Mouse (Mus musculus) CD8-positive naive resting alpha-beta T cell, adult 2 months (primary cell): ENCODE measurements around the gene Tmem171.

Experiments used
- DNase-seq, 2 experiments: peaks; one replicate each; pipeline ENCODE4 v3.0.0; 2022; ENCODE audit warnings: low read depth in 2 of 2, low spot score in 2 of 2

Tmem171 gene

DNA sequence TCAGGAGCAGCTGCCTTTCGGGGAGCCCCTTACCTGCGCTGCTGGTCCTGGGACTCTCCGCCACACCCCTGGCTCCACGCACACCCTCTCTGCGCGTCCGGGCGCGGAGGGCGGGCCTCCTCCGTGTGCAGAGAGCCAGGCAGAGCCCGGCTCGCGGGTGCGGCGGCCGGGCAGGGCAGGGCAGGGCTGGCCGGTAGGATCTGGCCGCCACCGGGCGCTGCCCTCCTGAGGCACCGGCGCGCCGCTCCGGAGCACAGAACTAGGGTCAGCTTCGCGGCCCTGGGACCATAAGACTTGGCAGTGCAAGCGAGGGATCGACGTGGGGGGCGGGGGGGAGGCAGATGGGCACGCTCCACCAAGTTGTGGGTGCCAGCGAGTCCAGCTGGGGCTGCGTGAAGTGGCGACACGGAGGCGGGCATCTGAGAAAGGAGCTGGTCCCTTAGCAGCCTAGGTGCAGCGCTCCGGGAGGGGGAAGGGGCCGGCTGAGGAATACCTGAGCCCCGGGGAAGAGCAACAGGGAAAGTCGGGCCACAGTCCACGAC lies at the start of gene Tmem171:
Gene Tmem171 (minus strand): TSS at position 62 of the 542 bp plus-strand sequence.
- DNase-seq: no peak

DNA sequence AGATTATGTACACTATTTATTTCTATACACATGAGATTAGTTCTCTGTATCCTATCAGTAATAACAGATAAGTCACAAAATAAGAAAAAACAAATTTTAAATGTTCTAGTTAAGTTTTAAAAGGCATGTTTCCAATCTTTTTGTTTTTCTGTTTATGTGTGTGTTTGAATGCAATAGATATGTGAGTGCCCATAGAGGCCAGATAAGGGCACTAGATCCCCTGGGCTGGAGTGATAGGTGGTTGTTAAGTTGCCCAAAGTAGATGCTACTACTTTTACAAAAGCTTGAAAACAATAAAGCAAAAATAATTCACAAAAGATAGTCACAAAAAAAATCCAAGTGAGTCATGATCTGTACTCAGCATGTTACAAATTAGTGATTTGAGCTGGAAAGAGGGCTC lies 49.2 kb upstream of the Tmem171 start:
- no peak for DNase-seq

DNA sequence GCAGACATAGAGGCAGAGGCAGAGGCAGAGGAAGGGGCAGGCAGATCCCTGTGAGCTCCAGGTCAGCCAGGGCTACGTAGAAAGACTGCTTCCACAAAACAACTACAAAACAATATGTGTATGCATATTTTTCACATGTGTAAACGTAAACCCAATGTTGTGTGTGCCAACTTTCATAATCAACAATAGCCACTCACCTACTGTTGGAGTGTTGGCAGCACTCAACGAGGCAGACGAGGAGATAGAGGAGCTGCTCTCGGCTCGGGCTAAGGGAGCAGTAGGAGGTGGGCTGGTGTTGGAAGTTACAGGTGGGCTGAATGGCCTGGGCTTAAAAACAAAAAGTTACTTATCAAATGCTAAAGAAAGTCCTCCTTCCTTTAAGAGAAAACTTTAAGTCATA lies 48.6 kb upstream of the Tmem171 start:
- no peak for DNase-seq

DNA sequence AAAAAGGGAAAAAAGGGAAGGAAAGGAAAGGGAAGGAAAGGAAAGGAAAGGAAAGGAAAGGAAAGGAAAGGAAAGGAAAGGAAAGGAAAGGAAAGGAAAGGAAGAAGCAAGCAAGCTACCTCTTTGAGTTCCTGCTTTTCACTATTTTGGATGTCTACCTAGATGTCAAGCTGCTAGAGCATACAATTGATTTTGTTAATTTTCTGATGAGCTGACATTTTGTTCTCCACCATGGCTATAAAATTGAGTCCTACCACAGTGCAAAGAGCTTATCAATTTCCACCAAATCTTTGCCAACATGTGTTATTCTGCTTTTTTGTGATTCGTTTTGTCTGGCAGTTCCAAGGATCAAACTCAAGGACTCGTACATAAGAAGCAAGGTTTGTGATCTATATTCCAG lies 43.6 kb upstream of the Tmem171 start:
- no peak for DNase-seq

DNA sequence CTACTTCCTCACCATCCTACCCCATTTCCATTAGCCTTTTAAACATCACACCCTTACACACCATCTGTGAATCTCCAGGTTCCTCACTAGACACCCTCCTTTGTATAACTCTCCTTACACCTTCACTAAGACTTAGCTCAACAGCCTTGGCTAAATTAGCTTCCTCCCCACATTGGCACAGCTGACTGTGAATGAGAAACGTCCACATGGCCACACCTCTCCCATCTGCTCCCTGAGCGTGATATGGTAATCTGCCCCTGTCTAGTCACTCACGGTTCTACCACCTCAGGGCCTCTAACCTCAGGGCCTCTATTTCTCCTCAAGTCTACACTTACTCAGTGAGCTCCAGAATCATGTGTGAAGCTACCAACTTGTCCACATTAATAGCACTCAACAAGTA lies 38.7 kb upstream of the Tmem171 start:
- no peak for DNase-seq

DNA sequence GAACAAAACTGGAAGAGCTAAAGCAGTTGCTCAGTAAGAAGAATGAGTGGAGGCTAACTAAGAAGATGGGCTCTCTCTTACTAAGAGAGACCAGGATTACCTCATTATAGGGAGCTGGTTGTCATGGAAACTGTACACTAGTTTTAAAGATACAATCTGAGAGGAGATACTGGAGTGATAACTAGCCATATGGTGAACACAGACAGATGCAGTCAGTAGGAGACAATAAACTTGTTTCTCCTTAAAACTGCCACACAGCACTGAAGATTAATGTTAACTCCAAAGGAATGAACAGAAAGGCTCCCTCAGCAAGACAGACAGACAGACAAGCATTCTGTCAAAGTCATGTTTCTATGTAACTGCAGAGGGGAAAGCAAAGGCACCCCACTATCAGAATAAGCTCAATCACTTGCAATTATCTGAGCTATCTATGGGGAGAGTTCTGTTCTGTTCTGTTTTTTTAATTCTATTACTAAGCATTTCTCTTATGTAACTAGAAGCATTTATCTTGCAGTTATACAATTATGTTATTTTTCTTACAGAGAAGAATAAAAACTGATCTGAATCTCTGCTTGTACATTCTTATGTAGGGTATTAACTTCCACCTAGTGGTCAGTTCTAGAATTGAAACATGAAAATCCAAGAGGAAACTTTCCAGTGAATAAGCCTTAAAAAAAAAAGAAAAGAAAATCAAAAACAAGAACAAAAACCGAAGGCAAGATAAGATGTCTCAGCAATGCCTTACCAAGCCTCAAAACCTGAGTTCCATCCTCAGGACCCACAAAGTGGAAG lies 34.8 kb upstream of the Tmem171 start:
- no peak for DNase-seq

DNA sequence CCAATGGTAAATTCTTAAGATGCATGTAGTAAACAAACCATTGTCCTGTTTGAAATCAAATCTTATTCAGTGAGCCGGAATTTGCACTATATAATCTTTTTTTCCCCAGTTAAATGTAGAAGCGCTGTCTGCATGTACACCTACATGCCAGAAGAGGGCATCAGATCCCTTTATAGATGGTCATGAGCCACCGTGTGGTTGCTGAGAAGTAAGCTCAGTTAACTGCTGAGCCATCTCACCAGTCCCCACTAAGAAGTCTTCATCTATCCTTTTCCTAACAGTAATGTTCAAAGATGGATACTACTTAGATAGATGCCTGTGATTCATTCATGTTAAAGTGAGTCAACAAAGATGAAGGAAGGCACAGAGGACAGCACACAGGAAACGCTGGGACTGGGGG lies 31.9 kb upstream of the Tmem171 start:
- DNase-seq: no peak

DNA sequence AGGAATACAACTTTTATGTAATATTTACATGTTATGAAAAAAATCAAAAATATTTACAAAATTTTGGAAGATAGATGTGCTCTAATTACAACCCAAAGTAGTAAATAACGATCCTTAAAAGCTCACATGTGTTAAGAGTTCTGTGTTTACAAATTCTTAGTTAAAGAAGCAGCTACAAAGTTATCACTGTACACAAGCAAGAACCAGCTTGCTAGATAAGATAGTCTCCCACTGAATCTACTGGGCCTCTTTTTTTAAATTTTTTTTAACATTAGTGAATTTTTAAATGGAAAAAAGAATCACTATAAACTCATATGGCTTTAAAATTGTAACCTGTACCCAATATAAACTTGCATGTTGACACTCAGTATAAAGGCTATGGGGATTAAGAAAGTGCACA lies 28.8 kb upstream of the Tmem171 start:
- DNase-seq: no peak

DNA sequence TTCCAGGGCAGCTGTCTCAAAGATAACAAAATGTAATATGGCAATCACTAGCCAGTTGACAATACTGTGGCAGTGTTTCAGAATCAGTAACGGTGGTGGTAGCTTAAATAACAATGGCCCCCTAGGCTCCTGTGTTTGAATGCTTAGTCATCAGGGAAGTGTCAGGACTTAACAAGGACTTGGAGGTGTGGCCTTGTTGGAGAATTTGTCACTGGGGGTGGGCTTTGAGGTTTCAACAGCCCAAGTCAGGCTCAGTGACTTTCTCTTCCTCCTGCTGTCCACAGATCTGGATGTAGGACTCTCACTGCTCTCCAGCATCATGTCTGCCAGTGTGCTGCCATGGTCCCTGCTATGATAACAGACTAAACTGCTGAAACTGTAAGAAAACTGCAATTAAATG lies 27.7 kb upstream of the Tmem171 start:
- DNase-seq: no peak

DNA sequence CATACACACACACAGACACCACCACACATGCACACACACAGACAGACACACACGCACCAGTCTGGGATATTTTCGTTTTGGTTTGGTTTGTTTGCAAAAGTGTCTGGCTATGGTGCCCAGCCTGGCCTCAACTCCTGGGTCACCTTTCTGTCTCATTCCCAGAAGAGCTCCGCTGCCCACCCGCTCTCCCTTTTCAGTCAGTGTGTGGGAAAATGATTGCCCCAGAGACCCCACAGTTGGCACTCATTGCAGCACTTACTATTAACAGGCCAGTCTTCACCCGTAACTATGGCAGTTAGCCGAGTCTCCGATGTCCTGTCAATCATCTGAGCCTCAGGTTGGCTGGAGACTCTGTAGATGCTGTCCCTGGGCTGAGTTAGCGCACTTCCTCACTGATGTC lies 21.5 kb upstream of the Tmem171 start:
- DNase-seq: no peak

DNA sequence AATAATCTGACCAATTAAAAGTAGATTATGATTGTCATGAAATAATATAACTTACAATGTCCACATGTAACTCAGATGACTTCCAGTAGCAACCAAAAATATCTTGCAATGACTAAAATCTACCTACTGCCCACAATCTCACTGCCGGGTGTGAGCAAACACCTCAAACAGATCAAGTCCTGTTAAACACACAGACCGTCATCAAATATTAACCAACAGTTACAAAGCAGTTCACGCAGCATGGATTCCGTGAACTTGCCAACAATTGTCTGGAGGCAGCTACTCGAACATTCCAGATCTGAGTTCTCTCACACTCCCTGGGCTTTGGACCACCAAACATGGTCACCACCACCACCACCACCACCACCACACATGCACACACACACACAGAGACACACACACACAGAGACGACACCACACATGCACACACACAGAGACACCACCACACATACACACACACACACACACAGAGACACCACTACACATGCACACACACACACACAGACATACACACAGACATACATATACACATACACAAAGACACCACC lies 20.9 kb upstream of the Tmem171 start:
- DNase-seq: no peak

DNA sequence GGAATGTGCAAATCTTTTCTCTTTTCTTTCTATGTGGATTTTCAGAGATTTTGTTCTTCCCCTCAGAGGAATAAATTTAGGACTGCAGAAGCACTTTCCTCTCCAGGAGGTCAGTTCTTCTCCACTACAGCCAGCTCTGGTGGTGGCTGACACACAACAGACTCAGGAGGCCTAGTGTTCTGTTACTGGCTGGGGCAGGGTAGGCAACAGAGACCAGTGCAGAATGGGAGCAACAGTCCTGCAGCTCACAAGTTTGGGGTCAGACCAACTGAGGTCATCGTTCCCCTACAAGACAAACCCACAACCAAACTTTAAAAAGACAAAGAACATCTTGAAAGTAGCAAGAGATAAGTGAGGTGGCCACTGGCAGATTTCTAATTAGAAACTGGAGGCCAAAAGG lies 16.0 kb upstream of the Tmem171 start:
- DNase-seq: no peak

DNA sequence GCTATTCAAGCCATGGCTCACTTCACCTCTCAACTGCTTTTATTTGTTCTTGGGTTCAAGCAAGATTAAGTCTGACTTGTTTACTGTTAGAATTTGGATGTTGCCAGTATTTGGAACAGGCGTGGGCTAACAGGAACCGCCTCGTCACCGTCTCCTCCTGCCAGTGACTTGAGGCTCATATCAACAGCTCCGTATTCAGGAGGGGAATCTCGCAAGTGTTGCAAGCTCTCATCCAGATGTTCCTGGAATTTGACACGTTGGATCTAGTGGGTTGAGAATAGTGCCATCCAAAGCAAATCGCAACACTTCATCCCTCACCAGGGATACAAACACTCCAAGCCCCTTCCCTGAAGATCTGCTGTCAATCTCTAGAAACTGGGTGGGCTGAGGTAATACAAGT lies 15.6 kb upstream of the Tmem171 start:
- DNase-seq: no peak

DNA sequence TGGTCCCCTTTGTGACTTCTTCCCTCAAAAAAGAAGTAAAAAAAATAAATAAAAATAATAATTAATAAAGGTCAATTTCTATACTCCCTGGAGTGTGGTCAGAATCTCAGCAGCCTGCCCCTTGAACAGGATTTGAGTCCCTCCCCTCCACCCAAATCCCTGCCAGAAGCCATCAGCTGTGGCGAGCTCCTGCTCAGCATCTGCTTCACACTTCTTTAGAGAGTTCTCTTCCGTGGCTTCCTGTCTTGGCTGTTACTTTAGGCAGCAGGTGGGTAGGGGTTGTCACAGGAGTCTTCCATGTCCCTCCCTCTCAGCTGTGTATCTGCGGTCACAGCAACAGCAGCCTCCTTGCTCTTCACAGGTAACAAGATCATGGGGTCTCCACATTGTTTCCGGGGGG lies 10.9 kb upstream of the Tmem171 start:
- DNase-seq: no peak

DNA sequence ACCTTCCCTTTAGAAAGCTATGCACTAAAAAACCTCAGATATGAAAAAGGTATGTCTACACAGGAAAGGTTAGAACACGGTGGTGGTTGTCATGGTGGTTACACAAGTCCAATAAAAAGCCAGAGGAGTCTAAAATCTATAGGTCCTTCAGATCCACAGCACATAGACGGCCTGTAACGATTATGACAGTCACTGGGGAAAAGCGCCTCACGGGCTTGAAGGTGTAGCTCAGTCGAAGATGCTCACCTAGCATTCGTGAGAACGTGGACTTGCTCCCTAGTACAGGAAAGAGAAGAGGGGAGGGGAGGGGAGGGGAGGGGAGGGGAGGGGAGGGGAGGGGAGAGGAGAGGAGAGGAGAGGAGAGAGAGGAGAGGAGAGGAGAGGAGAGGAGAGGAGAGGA lies 9.2 kb upstream of the Tmem171 start:
- DNase-seq: no peak

DNA sequence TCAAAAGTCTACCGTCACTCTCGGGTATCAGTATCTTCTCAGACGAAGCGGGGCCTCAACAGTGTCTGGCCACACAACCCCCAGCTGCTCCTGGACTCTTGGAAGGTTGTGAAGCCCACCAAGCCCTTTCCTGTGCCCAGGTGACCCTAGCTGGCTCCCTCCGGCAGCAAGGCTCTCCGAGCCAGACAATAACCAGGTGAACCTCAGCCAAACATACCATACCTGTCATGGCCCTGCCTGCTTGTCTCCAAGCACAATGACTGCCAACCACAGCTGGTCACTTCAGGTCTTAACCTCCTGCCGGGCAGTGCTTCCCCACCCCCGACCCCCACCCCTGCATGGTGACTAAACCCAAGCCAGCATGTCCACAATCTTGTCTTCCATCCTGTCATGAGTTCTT lies 7.7 kb upstream of the Tmem171 start:
- DNase-seq: no peak

DNA sequence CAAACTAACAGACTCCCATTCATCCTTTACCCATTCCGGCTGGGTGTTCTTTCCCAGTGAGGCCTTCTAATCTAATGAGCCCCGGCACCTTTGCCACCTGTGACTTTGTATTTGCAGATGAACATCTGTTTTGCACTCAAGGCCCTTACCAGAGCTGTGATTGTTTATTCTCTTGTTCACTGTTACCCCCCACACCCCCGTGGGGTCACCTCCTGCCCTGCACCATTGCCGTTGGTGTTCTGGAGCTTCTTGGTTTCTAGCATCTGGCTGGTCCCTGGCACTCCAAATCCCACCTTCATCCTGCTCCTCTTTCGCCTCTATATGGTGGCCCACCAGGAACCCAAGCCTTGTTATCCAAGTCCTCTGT lies 6.7 kb upstream of the Tmem171 start:
- DNase-seq: no peak

DNA sequence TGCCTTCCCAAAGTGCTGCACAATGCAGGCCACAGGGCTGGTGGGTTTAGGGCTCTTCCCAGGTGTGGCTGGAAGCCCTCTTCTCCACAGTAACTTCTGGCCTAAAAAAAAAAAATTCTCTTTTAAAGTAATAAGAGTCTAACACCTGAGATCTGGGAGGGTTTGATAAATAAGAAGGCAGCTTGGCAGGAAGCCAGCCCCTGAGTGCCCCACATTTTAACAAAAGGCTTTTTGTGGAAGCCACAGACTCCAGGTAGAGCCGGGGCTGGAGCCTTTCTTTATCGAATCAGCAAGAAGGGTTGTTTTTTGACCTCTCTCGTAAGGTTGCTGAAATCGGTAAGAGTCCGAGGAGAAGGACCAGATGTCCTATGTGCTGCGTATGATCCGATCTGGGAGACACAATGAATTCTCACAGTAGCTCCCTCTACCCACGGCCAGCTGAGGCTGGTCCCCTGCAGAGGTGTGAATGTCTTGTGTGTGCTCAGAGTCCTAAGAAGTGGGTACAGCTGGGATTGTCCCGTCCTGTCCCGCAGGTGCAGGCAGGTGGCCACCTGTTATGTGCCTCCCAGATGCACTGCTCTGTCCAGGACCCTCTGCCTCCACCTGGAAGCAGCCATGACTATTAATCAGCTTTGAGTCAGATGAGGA lies 6.2 kb upstream of the Tmem171 start:
- DNase-seq: no peak

DNA sequence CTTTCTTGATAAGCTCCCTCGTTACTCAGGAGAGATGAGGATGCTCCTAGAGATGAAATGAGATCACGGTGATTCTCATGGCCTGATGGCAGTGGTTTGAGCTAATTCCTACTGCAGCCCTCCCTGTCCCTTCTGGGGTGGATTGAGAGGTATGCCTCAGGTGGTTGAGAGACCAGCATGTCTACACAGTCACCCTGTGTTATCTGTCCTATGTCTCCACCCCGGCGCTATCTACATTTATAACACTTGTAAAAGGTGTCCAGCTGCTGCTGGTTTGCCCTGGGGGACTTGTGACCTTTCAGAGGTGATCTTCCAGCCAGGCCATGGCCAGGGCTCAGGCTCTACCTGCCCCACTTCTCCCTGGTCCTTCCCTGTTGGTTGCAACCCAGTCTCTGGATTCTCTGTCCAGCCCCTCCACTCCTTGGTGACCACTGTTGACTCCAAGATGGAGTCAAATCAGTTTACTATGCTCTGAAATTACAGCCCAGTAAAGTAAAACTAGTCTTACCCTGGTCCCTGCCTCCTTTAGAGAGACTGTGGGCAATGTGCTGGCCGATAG lies 5.4 kb upstream of the Tmem171 start:
- DNase-seq: no peak

DNA sequence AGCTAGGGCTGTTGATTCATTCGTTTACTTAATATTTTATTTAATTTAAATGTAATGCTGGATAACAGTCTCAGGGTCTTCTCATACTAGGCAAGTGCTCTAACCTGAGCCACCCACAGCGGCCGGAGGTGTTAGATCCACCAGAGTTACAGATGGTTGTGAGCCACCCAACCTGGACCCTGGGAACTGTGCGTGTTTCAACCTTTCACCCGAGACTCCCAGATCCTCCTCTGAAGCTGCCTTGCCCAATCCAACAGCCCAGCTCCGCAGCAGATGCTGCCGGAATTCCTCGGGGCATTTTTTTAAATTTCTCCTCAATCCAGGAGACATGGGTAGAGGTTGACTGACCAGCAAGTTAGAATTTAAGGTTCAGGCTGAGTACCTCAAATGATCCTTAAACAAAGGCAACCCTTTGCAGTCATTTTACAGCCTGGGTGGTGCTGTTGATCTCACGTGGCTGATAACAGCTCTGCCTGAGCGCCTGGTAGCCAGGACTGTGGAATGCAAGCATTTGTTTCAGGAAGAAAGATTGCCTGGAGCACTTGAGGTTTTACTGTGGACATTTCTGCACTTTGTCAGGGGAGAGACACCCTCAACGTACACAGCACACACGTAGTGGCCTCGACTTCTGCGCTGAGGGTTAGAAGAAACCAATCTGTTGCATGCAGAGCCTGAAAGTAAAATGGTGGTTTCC lies 4.6 kb upstream of the Tmem171 start:
- DNase-seq: no peak

DNA sequence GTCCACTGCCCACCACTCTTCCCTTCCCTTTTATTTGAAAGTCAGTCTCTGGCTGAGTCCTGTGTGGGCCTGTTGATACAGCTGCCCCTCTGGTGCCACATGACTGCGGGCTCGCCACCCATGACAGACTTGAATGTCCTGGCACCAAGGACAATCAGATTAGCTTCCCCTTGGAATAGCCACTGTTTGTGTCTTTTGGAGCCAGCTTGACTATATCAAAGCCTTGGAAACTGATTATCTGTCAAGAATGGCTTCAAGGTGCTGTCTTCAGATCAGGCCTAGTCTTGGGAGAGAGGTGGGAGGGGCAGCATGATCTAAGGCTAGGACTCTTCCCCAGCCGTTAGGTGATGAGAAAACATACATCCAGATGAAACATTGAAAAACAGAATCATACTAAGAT lies 2.1 kb upstream of the Tmem171 start:
- no peak for DNase-seq

DNA sequence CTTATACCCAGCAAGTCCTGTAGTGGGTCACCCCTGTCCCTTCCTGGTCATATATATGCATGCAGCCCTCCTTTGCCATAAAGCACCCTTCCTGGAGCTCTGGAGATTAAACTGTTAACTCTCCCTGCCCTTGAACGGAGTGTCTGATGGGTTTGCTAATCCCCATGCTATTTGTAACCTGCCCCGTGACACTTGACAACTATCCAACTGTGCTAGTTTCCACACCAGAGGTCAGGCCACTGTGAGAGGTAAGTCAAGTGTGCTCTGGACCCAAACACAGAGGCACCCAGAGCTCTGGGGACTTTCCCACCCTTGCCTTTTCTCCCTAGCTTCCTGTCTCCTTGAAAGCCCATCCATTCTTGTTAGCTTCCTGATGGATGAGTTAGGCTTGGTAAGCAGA lies 912 bp upstream of the Tmem171 start:
- DNase-seq: no peak
